Mouse (Mus musculus) forebrain, embryonic 15.5 days (tissue): ENCODE results near the gene Enox1. TPM values are rescaled to one million over a fixed set of nuclear protein-coding genes. Genes with fewer than 3 reads are reported as not detected.

Experiments used
- ATAC-seq: fragments of 200-750 bp; cut with Nextera tagmentation; replicated peaks from 2 replicates; pipeline ENCODE4 v1.8.0; 2017; ENCODE audit warnings: mild to moderate bottlenecking, moderate TSS enrichment, moderate library complexity
- H3K27ac ChIP-seq: fragments of 300-500 bp; sonication (generic); replicated peaks from 2 replicates; pipeline ENCODE4 v1.5.1; 2015; ENCODE audit warnings: mild to moderate bottlenecking, inconsistent platforms
- H3K27me3 ChIP-seq: fragments of 300-500 bp; sonication (generic); 2 replicates; pipeline ENCODE4 v1.6.1; 2015; ENCODE audit warnings: inconsistent platforms
- H3K36me3 ChIP-seq: fragments of 300-500 bp; sonication (generic); 2 replicates; pipeline ENCODE4 v1.6.1; 2015; ENCODE audit warnings: mild to moderate bottlenecking, inconsistent platforms
- H3K4me1 ChIP-seq: fragments of 300-500 bp; sonication (generic); 2 replicates; pipeline ENCODE4 v1.6.1; 2015; ENCODE audit warnings: inconsistent platforms
- H3K4me2 ChIP-seq: fragments of 300-500 bp; sonication (generic); replicated peaks from 2 replicates; pipeline ENCODE4 v1.6.1; 2015; ENCODE audit warnings: mild to moderate bottlenecking, inconsistent platforms
- H3K4me3 ChIP-seq: fragments of 300-500 bp; sonication (generic); 2 replicates; pipeline ENCODE4 v1.5.1; 2015; ENCODE audit warnings: mild to moderate bottlenecking, inconsistent platforms
- H3K9ac ChIP-seq: fragments of 300-500 bp; sonication (generic); replicated peaks from 2 replicates; pipeline ENCODE4 v1.6.1; 2015; ENCODE audit warnings: mild to moderate bottlenecking, inconsistent platforms
- H3K9me3 ChIP-seq: fragments of 300-500 bp; sonication (generic); 2 replicates; pipeline ENCODE4 v1.6.1; 2016; ENCODE audit warnings: inconsistent platforms
- WGBS: fragments of 180-500 bp; shearing (Covaris S2); methylation state at CpG from one replicate; pipeline ENCODE4 v1.1.7; 2015; ENCODE audit warnings: mixed read lengths; 5-methylcytosine and 5-hydroxymethylcytosine counted together
- polyA plus RNA-seq: library from polyadenylated mRNA; unstranded; fragments of >200 nt; fragmentation: Nextera tagmentation; extraction: Ambion mirVana; gene quantifications from 2 replicates; pipeline ENCODE4 v1.2.1, GENCODE M21; 2015

Enox1 gene
- polyA plus RNA-seq, 1 experiment from 2014 or later = 67.5 TPM

GRCm38 (mm10) chr14:77162496-77162895 lies 5.9 kb downstream of the Enox1 start:
- Histone ChIP-seq H3K27ac (no peak overlapping the region), H3K4me2 (no peak overlapping the region), H3K4me3 (no peak overlapping the region), H3K36me3 (0 out of 2 replicates have a peak, but pooled peaks cover 3% of the 10 kb centered on the region), H3K4me1 (peaks cover 47% of the 10 kb centered on the region), H3K9ac (no peak overlapping the region), H3K9me3 (no peaks in the 10 kb centered on the region), H3K27me3 (no peaks in the 10 kb centered on the region)
- no peak for ATAC-seq
- WGBS = 68% methylated on average over 3 of the region's 3 CpGs

GRCm38 (mm10) chr14:77164396-77164795 lies 7.8 kb downstream of the Enox1 start:
- no peak overlapping the region for H3K4me2 ChIP-seq
- peaks cover 29% of the 10 kb centered on the region for H3K4me1 ChIP-seq
- H3K27ac ChIP-seq = no peak overlapping the region
- WGBS = 75% methylated on average over 6 of the region's 6 CpGs
- 0 out of 2 replicates have a peak, but pooled peaks cover 3% of the 10 kb centered on the region for H3K36me3 ChIP-seq
- no peak overlapping the region for H3K4me3 ChIP-seq
- H3K9me3 ChIP-seq = no peaks in the 10 kb centered on the region
- no peaks in the 10 kb centered on the region for H3K27me3 ChIP-seq
- ATAC-seq = no peak
- no peak overlapping the region for H3K9ac ChIP-seq

- H3K9ac ChIP-seq = no peak overlapping the region
- H3K4me1 ChIP-seq = 0 out of 2 replicates have a peak, but pooled peaks cover 7% of the 10 kb centered on the region
- 88% methylated on average over 6 of the region's 6 CpGs for WGBS
- H3K36me3 ChIP-seq = 0 out of 2 replicates have a peak, but pooled peaks cover 3% of the 10 kb centered on the region
- H3K27me3 ChIP-seq = no peaks in the 10 kb centered on the region
- no peak overlapping the region for H3K27ac ChIP-seq
- H3K4me3 ChIP-seq = no peak overlapping the region
- ATAC-seq = no peak
- no peaks in the 10 kb centered on the region for H3K9me3 ChIP-seq
- H3K4me2 ChIP-seq = no peak overlapping the region
Observed at GRCm38 (mm10) chr14:77168161-77168560, 11.6 kb downstream of the Enox1 start.

- no peak overlapping the region for H3K4me3 ChIP-seq
- peak overlapping the region; percentile 52 for H3K27ac ChIP-seq
- no peak overlapping the region for H3K4me2 ChIP-seq
- H3K4me1 ChIP-seq = peaks cover 14% of the 10 kb centered on the region
- ATAC-seq = peak; percentile 90
- no peak overlapping the region for H3K9ac ChIP-seq
- H3K9me3 ChIP-seq = no peaks in the 10 kb centered on the region
- no peaks in the 10 kb centered on the region for H3K27me3 ChIP-seq
- H3K36me3 ChIP-seq = no peaks in the 10 kb centered on the region
- 44% methylated on average over 15 of the region's 15 CpGs for WGBS
Observed at GRCm38 (mm10) chr14:77174491-77174890, 17.9 kb downstream of the Enox1 start.

GRCm38 (mm10) chr14:77174931-77175330 lies 18.4 kb downstream of the Enox1 start:
- Histone ChIP-seq H3K27me3 (no peaks in the 10 kb centered on the region), H3K36me3 (no peaks in the 10 kb centered on the region), H3K4me3 (no peak overlapping the region), H3K4me1 (peaks cover 14% of the 10 kb centered on the region), H3K9me3 (no peaks in the 10 kb centered on the region), H3K9ac (no peak overlapping the region), H3K27ac (peak overlapping the region; percentile 52), H3K4me2 (no peak overlapping the region)
- 77% methylated on average over 9 of the region's 9 CpGs for WGBS
- peak; percentile 3; the same call in 1 of the 2 replicates for ATAC-seq

- Histone ChIP-seq H3K9ac (no peak overlapping the region), H3K4me1 (no peaks in the 10 kb centered on the region), H3K4me2 (no peak overlapping the region), H3K9me3 (no peaks in the 10 kb centered on the region), H3K36me3 (no peaks in the 10 kb centered on the region), H3K27ac (no peak overlapping the region), H3K4me3 (no peak overlapping the region), H3K27me3 (no peaks in the 10 kb centered on the region)
- ATAC-seq = no peak
- WGBS = 83% methylated on average over 7 of the region's 7 CpGs
Observed at GRCm38 (mm10) chr14:77180241-77180640, 23.7 kb downstream of the Enox1 start.

- Histone ChIP-seq H3K9ac (no peak overlapping the region), H3K4me1 (no peaks in the 10 kb centered on the region), H3K4me2 (no peak overlapping the region), H3K36me3 (no peaks in the 10 kb centered on the region), H3K4me3 (no peak overlapping the region), H3K9me3 (no peaks in the 10 kb centered on the region), H3K27me3 (no peaks in the 10 kb centered on the region), H3K27ac (no peak overlapping the region)
- ATAC-seq = no peak
- WGBS = 69% methylated on average over 13 of the region's 13 CpGs
Observed at GRCm38 (mm10) chr14:77180753-77181374, 24.3 kb downstream of the Enox1 start.

GRCm38 (mm10) chr14:77183491-77183890 lies 26.9 kb downstream of the Enox1 start:
- Histone ChIP-seq H3K27ac (no peak overlapping the region), H3K9me3 (no peaks in the 10 kb centered on the region), H3K9ac (no peak overlapping the region), H3K36me3 (no peaks in the 10 kb centered on the region), H3K4me3 (no peak overlapping the region), H3K27me3 (no peaks in the 10 kb centered on the region), H3K4me1 (no peaks in the 10 kb centered on the region), H3K4me2 (no peak overlapping the region)
- WGBS = 84% methylated on average over 5 of the region's 5 CpGs
- no peak for ATAC-seq

- WGBS = 79% methylated on average over 2 of the region's 2 CpGs
- Histone ChIP-seq H3K27ac (no peak overlapping the region), H3K4me3 (no peak overlapping the region), H3K4me1 (peaks cover 13% of the 10 kb centered on the region), H3K36me3 (no peaks in the 10 kb centered on the region), H3K27me3 (no peaks in the 10 kb centered on the region), H3K4me2 (no peak overlapping the region), H3K9ac (no peak overlapping the region), H3K9me3 (no peaks in the 10 kb centered on the region)
- ATAC-seq = no peak
Observed at GRCm38 (mm10) chr14:77190158-77190557, 33.6 kb downstream of the Enox1 start.

- H3K4me3 ChIP-seq = no peak overlapping the region
- no peak overlapping the region for H3K27ac ChIP-seq
- H3K36me3 ChIP-seq = no peaks in the 10 kb centered on the region
- no peak for ATAC-seq
- H3K27me3 ChIP-seq = no peaks in the 10 kb centered on the region
- H3K9ac ChIP-seq = no peak overlapping the region
- WGBS = 36% methylated on average over 18 of the region's 18 CpGs
- H3K4me2 ChIP-seq = no peak overlapping the region
- H3K4me1 ChIP-seq = peaks cover 29% of the 10 kb centered on the region
- H3K9me3 ChIP-seq = no peaks in the 10 kb centered on the region
Observed at GRCm38 (mm10) chr14:77195314-77196020, 38.9 kb downstream of the Enox1 start.

GRCm38 (mm10) chr14:77196246-77196645 lies 39.7 kb downstream of the Enox1 start:
- ATAC-seq = no peak
- Histone ChIP-seq H3K36me3 (no peaks in the 10 kb centered on the region), H3K27me3 (no peaks in the 10 kb centered on the region), H3K4me3 (no peak overlapping the region), H3K4me1 (peaks cover 29% of the 10 kb centered on the region), H3K4me2 (no peak overlapping the region), H3K9me3 (no peaks in the 10 kb centered on the region), H3K9ac (no peak overlapping the region), H3K27ac (no peak overlapping the region)
- WGBS = 62% methylated on average over 3 of the region's 3 CpGs

GRCm38 (mm10) chr14:77197414-77197915 lies 40.9 kb downstream of the Enox1 start:
- WGBS = 77% methylated on average over 2 of the region's 2 CpGs

More at GRCm38 (mm10) chr14:77197414-77197915, 40.9 kb downstream of the Enox1 start:
- H3K4me1 ChIP-seq = peaks cover 29% of the 10 kb centered on the region
- no peaks in the 10 kb centered on the region for H3K36me3 ChIP-seq
- H3K27ac ChIP-seq = peak overlapping the region; percentile 40; the same call in 1 of the 2 replicates
- no peaks in the 10 kb centered on the region for H3K27me3 ChIP-seq
- no peaks in the 10 kb centered on the region for H3K9me3 ChIP-seq
- H3K9ac ChIP-seq = no peak overlapping the region; the same call in 1 of the 2 replicates
- no peak overlapping the region for H3K4me3 ChIP-seq
- ATAC-seq = 0 out of 2 replicates have a peak, but pooled peaks have one; percentile 23
- H3K4me2 ChIP-seq = no peak overlapping the region
